Mouse (Mus musculus): ENCODE data around the gene Mfap3l. TPM values are rescaled to one million over a fixed set of nuclear protein-coding genes. Genes with fewer than 3 reads are reported as not detected.
"Not testable (repeated sequence)": the region's sequence is repeated elsewhere in the genome, so short reads cannot be mapped to it uniquely, and the experiment has no call there.

The Mfap3l gene
- total RNA-seq, 2 experiments from 2014 or later = 38.5 to 41.8 TPM

DNA sequence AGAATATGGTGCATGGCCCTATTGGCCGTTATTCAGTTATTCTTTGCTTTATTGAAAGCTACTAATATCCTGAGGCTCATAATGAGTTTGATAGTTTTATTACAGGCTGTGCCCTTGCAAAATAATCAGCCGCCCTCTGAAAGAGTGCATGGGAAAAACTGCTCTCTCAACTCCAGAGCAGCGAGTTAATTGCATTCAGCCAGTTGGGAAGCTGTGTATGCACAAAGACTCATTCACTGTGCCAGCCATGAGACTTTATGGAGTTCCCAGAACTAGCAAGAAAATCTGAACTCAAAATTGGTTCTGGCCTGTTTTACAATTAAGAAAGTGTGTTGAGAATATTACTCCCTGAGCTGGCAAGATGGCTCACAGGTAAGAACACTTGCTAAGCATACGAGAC is 12.5 kb downstream of the Mfap3l start:
- DNase-seq (ENCODE audit: extremely low spot score in 1 of 2, low spot score in 2 of 2) = no peak
- intact Hi-C loops (cut with DNase I) = no loop called here

DNA sequence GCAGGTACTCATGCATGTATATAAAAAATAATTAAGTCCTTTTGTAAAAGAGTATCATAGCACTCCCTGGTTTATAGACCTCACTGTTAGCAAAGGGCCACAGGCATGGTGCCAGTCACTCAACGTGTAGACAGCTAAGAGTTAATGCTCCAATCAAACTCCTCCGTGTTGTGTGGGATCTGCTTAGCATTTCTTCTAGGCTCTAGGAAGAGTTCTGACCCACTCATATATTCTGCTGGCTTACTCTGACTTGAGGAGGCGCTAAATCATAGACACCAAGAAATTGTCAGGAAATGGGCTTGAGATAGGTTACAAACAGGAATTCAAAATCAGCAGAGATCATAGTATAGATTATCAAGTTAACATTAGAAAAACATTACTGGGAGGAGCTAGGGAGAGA is 13.3 kb downstream of the Mfap3l start:
- intact Hi-C loops (cut with DNase I) = no loop called here
- DNase-seq (ENCODE audit: extremely low spot score in 1 of 2, low spot score in 2 of 2) = no peak

DNA sequence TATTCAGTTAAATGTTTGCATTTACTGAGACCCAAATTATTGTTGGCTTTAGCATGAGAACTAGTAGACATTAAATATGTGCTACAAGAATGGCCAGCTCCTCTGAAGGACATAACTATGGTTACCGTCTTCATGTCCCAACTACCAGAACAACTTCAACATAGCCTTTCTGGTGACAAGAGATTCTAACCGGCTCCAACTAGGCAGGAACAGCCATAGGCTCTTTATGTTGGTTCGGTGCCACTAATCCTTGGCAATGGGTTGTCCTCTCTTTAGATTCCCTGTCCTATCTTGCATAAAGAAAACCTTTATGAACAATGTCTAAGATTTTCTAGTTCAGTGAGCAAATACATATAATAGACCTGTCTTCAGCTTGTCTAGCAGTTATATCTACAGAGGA is 14.7 kb downstream of the Mfap3l start:
- DNase-seq (ENCODE audit: extremely low spot score in 1 of 2, low spot score in 2 of 2) = no peak
- intact Hi-C loops (cut with DNase I) = no loop called here

DNA sequence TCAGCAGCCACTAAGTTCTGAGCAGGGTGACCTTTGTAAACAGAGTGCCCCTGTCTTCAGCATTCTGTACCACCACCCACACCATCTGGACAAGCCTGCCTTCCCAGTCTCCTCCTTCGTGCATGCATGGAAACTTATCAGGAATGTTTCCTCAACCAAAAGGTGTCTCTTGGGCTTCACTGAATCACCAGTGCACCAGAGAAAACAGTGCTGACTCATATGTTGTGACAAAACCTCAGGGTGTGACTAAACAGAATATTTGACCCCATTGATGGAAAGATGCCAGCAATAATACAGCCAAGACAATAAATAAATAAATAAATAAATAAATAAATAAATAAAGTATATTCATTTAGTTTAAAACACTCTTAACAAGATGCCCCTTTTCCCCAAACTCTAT is 16.5 kb downstream of the Mfap3l start:
- no peak for DNase-seq (ENCODE audit: extremely low spot score in 1 of 2, low spot score in 2 of 2)
- intact Hi-C loops (cut with DNase I) = no loop called here

DNA sequence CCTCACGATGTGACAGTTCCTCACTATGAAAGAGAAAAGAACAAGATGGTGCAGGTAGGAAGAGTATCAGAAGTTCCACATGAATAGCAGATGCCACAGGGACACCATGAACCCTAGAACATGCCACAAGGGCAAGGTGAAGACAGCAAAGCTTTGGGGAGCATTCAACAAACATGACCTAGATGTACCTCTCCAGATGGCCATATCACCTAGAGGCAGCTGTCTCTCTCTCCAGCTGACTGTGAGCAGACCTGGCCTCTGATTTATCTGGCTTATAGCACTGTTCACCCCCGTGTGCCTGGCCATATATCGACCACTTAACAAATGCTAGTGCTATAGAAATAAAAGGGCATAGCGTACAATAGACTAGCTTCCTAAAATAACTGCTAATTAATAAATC is 17.5 kb downstream of the Mfap3l start:
- intact Hi-C loops (cut with DNase I) = no loop called here
- no peak for DNase-seq (ENCODE audit: extremely low spot score in 1 of 2, low spot score in 2 of 2)

DNA sequence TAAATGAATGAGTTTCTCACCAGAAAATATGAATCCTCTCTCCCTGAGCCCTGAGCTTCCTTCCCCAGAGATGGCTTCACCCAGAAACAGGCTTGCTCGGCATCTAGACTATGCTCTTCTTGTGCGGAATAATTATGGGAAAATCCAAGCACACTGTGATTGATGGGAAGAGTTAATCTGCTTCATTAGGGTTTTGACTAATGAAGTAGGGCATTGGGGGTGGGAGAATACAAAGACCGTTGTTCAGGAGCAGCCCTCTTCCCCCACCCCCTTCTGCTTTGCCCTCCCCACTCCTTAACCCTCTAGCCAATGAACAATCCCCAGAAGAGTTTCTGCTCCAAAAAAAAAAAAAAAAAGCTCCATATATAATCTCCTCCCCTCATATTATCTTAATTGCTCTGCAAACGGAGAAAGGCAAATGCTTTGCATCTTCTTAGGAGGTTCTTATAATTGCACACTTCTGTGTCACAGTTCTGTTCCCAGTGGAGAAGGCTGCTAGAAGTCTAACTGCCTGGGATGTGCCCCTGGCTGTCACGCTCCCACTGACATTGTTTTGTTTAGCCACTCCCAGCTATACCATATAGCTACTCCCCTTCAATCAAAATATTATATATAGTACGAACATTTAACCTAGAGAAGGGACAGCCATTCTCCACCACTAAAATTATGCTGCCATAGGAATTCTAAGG is 24.9 kb downstream of the Mfap3l start:
- intact Hi-C loops (cut with DNase I) = no loop called here
- no peak for DNase-seq (ENCODE audit: extremely low spot score in 1 of 2, low spot score in 2 of 2)

DNA sequence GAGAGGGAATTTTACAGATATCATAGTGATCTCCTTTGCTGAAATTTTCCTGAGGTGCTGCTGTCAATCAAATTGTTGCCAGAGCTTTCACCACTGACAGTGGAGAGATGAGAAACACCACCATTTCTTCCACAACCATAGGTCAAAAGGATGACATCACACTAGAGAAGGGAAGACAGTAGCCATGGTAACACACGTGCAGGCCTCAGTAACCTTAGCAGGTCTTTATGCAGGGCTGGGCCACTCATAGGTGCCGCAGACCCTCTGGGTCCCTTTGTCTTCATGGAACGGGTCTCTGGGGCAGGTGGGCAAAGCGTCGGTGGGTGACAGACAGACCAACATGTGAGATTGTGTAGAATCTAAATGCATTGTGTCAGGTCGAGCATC is 25.5 kb downstream of the Mfap3l start:
- DNase-seq (ENCODE audit: extremely low spot score in 1 of 2, low spot score in 2 of 2) = no peak
- intact Hi-C loops (cut with DNase I) = no loop called here

DNA sequence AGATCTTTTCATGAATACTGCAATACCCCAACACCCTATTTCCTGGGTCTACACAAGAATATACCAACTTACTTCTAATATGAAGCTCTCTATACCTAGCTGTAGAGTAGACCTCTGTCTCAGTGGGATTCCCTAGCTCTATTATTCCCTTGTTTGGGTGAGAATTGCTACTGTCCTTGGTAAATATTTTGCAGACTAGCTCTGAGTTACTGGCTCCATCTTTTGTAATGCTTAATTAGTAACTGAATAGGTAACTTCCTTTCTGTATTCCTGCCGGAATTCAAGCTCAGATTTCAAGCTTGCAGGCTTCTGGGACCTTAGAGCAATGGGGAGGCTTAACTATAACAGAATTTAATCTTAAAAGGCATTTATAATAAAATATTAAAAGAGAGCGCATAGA is 26.1 kb downstream of the Mfap3l start:
- intact Hi-C loops (cut with DNase I) = not testable (repeated sequence)

DNA sequence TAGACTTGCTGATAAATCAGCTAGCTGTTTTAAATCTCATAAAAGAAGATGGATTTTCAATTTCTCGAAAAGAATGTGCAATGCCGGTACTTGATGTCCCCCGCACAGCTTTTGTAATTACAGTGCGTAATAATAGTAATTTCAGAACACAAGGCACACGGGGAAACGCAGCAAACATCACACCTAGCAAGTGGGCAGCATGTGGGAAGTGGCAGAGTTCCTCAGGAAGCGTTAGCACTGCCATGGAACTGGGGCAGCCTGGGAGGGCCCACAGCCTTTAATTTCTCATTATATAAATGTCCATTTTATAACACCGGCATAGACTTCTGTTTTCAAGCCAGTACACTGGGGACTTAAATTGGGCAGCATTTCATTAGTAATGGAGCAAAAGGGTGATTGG is 27.1 kb downstream of the Mfap3l start:
- intact Hi-C loops (cut with DNase I) = no loop called here
- DNase-seq (ENCODE audit: extremely low spot score in 1 of 2, low spot score in 2 of 2) = no peak

More for the DNA sequence above, 26.1 kb downstream of the Mfap3l start:
- DNase-seq (ENCODE audit: extremely low spot score in 1 of 2, low spot score in 2 of 2) = not testable (repeated sequence)

DNA sequence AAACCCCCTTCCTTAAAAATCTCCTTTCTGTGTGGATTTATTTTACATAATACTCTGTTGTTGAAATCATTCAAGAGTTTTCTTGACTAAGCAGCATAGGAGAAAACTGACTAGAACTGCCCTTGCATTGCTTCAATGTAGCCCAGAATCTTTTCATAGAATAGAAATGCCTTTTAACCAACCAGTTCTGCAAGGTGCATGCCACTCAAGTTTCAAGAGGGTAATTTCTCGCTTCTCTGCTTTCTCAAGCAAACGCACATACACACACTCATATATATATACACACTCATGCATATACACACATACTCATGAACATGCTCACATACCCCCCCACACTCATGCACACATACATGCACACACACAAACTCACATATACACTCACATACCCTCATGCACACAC is 28.6 kb downstream of the Mfap3l start:
- intact Hi-C loops (cut with DNase I) = no loop called here
- DNase-seq (ENCODE audit: extremely low spot score in 1 of 2, low spot score in 2 of 2) = no peak

DNA sequence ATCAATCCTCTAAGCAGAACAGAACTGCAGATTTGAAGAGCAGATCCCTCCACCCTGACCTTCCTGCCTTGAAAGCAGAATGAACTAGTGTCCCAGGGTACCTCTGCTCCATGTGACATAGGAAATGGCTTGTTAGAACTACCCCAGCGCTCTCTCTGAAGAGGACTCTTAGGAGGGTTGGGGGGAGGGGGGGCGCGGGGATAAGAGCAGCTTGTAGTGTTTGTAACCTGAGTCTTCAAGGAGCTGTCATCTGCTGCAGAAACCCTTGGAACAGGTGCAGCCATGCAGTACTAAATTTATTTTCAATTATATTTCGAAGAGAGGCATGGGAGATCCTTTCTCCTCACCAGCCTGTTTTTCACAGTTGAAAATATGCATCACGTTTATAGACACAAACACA is 30.9 kb downstream of the Mfap3l start:
- intact Hi-C loops (cut with DNase I) = no loop called here
- no peak for DNase-seq (ENCODE audit: extremely low spot score in 1 of 2, low spot score in 2 of 2)

DNA sequence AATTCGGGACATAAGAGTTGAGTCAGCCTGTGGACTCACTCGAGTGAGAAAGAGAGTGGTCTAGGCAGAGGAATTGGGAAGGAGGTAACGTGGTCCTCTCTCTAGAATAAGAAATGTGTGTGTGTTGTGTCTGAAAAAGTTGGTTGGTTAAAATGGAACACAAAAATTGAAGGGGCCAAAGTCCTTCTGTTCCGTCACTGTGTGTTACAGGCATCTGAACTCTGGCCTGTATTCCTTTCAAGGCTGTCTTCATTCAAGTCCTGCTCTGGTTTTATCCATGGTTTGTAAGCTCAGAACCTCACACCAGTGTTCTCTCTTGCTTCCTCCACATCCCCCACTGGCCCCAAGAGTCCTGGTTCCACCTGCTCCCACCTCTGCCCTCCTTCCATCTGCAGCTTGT is 33.2 kb downstream of the Mfap3l start:
- DNase-seq (ENCODE audit: extremely low spot score in 1 of 2, low spot score in 2 of 2) = no peak
- intact Hi-C loops (cut with DNase I) = no loop called here

DNA sequence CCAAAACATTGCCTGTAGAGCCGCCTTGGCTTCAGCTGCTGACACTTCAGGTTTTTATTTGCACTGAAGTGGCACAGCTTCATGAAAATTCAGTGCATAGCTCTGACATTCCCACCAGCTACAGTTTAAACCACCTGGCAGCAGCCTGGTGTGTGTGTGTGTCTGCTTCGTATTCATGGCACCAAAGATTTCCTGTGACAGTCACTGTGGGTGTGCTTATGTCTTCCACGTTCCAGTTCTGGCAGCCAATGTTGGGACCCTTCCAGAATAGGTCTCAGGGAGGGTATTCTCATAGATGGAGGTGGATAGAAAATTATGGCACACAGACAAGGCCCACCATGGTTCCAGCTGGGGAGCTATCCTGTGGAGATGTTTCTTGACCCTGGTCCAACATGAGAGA is 34.2 kb downstream of the Mfap3l start:
- intact Hi-C loops (cut with DNase I) = no loop called here
- DNase-seq (ENCODE audit: extremely low spot score in 1 of 2, low spot score in 2 of 2) = no peak

DNA sequence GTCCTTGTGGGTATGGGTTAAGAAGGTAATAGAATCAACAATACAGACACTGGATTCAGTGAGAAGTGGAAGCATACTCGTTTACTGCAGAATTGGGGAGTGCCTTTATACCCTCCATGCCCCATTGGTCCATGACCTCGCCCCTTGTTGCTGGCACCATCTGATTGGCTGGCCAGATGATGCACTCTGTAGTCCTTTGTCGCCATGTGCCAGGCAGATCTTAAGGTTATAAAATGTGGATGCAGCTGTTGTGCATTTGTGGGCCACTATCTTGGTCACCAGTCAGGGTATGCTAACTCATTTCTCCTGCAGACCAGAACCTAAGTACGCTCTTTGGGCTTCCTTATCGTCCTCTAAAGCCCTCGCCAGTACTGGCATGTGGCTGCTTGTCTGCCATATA is 46.0 kb downstream of the Mfap3l start:
- intact Hi-C loops (cut with DNase I) = no loop called here
- no peak for DNase-seq (ENCODE audit: extremely low spot score in 1 of 2, low spot score in 2 of 2)

DNA sequence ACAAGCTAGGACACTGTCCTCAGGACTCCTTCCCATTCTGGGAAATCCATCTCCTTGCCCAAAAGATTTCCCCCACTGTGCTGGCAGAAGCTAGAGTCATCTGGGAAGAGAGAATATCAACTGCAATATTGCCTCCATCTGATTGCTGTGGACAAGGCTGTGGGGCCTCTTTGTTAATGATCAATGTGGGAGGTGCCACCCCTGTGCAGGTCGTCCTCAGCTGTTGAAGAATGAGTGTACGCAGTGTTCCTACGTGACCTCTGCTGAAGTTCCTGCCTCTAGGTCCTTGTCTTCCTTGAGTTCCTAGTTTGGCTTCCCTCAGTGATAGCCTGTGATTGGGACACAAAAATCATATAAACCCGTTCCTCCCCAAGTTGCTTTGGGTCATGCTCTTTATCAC is 49.2 kb downstream of the Mfap3l start:
- intact Hi-C loops (cut with DNase I) = no loop called here
- no peak for DNase-seq (ENCODE audit: extremely low spot score in 1 of 2, low spot score in 2 of 2)

DNA sequence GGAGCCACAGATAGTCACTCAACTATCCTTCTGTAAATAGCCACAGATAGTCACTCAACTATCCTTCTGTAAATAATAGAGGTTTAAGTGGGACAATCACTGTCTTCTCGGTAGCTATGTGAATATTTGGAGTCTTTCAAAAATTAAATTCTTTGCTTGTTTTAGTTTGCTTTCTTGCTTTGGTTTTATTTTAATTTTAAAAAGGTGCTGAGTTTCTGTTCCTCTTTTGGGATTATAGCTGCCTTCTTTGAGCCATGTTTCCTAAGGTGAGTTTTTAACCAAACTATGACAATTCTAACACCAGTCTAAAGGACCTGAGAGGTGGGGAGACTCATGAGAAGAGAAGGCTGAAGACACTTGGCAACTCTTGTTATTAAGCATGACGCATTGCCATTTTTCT is 49.7 kb downstream of the Mfap3l start:
- intact Hi-C loops (cut with DNase I) = no loop called here

DNA sequence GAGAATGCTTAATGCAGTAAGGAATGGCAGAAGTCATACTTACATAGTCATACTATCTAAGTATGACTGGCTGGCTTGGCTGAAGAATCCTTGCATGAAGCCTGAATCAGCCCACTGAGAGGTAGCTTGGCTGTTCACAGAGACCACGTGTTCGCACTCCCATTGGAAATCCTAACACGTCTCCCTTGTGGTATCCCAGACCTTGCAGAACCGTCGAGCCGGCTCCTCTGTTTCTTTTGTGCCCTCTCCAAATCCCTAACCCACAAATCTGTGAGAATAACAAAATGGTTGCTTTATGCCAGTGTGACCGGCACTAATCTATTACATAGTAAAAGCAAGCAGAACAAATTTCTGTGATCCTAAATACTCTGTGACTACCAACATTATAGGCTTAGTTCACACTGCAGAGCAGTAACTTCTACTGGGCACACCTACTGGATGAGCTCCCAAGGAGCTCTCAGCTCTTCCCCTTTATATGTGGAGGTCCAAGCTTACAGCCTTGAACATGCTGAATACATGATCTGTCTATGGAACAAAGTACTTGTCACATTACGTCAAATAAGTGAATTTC is 79.0 kb downstream of the Mfap3l start:
- DNase-seq (ENCODE audit: extremely low spot score in 1 of 2, low spot score in 2 of 2) = no peak

More for the DNA sequence above, 49.7 kb downstream of the Mfap3l start:
- DNase-seq (ENCODE audit: extremely low spot score in 1 of 2, low spot score in 2 of 2) = no peak

DNA sequence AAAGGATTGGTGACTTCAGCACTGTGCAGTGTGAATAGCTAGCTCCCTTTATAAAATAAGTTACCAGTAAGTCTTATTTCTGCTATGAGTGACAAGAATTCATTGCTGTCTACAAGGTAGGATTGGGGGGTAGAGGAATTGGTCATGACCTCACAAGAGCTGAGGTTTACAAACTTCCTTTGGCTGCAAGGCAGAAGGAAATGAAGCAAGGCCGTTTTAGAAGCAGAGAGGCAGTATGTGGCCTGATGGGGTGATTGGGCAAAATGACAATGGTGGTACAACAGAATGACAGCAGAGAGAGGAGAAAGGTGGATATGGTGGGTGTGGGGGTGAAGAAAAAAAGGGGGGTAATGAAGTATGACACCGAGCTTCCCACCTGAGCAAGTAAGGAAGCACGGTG is 82.1 kb downstream of the Mfap3l start:
- intact Hi-C loops (cut with DNase I) = no loop called here
- DNase-seq (ENCODE audit: extremely low spot score in 1 of 2, low spot score in 2 of 2) = no peak

More for the DNA sequence above, 79.0 kb downstream of the Mfap3l start:
- intact Hi-C loops (cut with DNase I) = no loop called here

DNA sequence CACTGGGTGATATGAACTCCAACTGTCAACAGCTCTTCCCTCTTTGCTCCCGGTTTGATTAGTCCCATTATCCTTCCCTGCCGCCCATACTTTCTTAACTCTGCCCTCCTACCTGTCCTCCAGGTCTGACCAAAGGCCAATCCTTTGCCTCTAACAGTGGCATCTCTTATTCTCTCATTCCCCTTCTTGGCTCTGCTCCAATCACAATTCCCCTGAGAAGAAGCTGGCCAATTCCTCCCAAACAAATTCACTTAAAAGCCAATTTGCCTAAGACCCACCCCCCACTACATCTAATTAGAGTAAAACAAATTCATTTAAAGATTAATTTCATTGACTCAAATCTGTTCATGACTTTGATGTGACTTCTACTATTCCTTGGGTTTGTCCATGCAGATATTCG is 86.1 kb downstream of the Mfap3l start:
- intact Hi-C loops (cut with DNase I) = no loop called here
- DNase-seq (ENCODE audit: extremely low spot score in 1 of 2, low spot score in 2 of 2) = no peak

Measured in left cerebral cortex, postnatal 10 days (tissue).